Mouse (Mus musculus): ENCODE measurements at regions not wholly inside any gene's neighbourhood (a gene's known extent, or its start where the extent isn't known, plus 50 kb on each side); places are given as distances from the start of the nearest gene placed in this dataset.
"Not testable (repeated sequence)": the region's sequence is repeated elsewhere in the genome, so short reads cannot be mapped to it uniquely, and the experiment has no call there.

- not testable (repeated sequence) for DNase-seq (ENCODE audit: low spot score)
Observed at GRCm38 (mm10) chr14:53709627-53710026, 544.3 kb downstream of the Dad1 start.

GRCm38 (mm10) chr14:53704351-53704750, 549.6 kb downstream of the Dad1 start:
- not testable (repeated sequence) for DNase-seq (ENCODE audit: low spot score)

GRCm38 (mm10) chr14:53703593-53703992, 550.3 kb downstream of the Dad1 start:
- not testable (repeated sequence) for DNase-seq (ENCODE audit: low spot score)

GRCm38 (mm10) chr14:53684100-53684499, 569.8 kb downstream of the Dad1 start:
- DNase-seq (ENCODE audit: low spot score) = not testable (repeated sequence)

GRCm38 (mm10) chr14:53683361-53684015, 570.4 kb downstream of the Dad1 start:
- not testable (repeated sequence) for DNase-seq (ENCODE audit: low spot score)

GRCm38 (mm10) chr14:53682679-53683078, 571.2 kb downstream of the Dad1 start:
- not testable (repeated sequence) for DNase-seq (ENCODE audit: low spot score)

- not testable (repeated sequence) for DNase-seq (ENCODE audit: low spot score)
Observed at GRCm38 (mm10) chr14:53681320-53681719, 572.6 kb downstream of the Dad1 start.

- DNase-seq (ENCODE audit: low spot score) = not testable (repeated sequence)
Observed at GRCm38 (mm10) chr14:53665681-53666080, 588.2 kb downstream of the Dad1 start.

- not testable (repeated sequence) for DNase-seq (ENCODE audit: low spot score)
Observed at GRCm38 (mm10) chr14:53662700-53663355, 591.1 kb downstream of the Dad1 start.

GRCm38 (mm10) chr14:53654669-53655068, 599.2 kb downstream of the Dad1 start:
- not testable (repeated sequence) for DNase-seq (ENCODE audit: low spot score)

GRCm38 (mm10) chr14:53651061-53651460, 602.8 kb downstream of the Dad1 start:
- DNase-seq (ENCODE audit: low spot score) = not testable (repeated sequence)

- not testable (repeated sequence) for DNase-seq (ENCODE audit: low spot score)
Observed at GRCm38 (mm10) chr14:53649189-53649588, 604.7 kb downstream of the Dad1 start.

GRCm38 (mm10) chr14:53640441-53640840, 613.5 kb downstream of the Dad1 start:
- DNase-seq (ENCODE audit: low spot score) = not testable (repeated sequence)

GRCm38 (mm10) chr14:53637664-53638063, 616.2 kb downstream of the Dad1 start:
- DNase-seq (ENCODE audit: low spot score) = peak; percentile 46

- not testable (repeated sequence) for DNase-seq (ENCODE audit: low spot score)
Observed at GRCm38 (mm10) chr14:53635206-53635605, 618.7 kb downstream of the Dad1 start.

GRCm38 (mm10) chr14:53634320-53634979, 619.5 kb downstream of the Dad1 start:
- DNase-seq (ENCODE audit: low spot score) = peak; percentile 55

- not testable (repeated sequence) for DNase-seq (ENCODE audit: low spot score)
Observed at GRCm38 (mm10) chr14:53633743-53634142, 620.2 kb downstream of the Dad1 start.

GRCm38 (mm10) chr14:53621376-53621775, 632.5 kb downstream of the Dad1 start:
- not testable (repeated sequence) for DNase-seq (ENCODE audit: low spot score)

- not testable (repeated sequence) for DNase-seq (ENCODE audit: low spot score)
Observed at GRCm38 (mm10) chr14:53616061-53616460, 637.8 kb downstream of the Dad1 start.

GRCm38 (mm10) chr14:53614341-53614740, 639.6 kb downstream of the Dad1 start:
- DNase-seq (ENCODE audit: low spot score) = no peak

- not testable (repeated sequence) for DNase-seq (ENCODE audit: low spot score)
Observed at GRCm38 (mm10) chr14:53599299-53599698, 654.6 kb downstream of the Dad1 start.

- DNase-seq (ENCODE audit: low spot score) = peak; percentile 7
Observed at GRCm38 (mm10) chr14:53597287-53597686, 656.6 kb downstream of the Dad1 start.

GRCm38 (mm10) chr14:53590601-53591000, 663.3 kb downstream of the Dad1 start:
- DNase-seq (ENCODE audit: low spot score) = not testable (repeated sequence)
